ENCODE assay signal across 11 mouse cellular contexts in the genomic region with DNA sequence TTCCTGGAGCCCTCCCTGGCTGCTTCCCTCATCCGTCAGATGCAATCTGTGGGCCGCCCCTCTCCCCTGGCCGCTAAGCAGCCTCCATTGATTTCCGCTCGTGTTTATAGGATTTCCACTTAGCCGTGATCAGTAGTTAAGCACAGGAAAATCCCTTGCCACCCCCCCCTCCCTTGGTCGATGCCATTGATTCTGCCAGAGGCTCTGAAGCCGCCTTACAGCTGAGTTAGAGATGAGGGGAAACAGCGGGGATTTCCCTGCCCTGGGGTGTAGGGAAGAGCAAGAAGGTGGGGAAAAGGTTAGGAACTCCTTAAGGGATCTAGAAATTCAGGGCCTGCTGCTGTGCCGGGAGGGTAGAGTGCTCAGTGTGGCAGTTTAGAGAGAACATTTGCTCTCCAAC. TPM values are rescaled to one million over a fixed set of nuclear protein-coding genes. Genes with fewer than 3 reads are reported as not detected.
A peak's percentile ranks its signal among the peaks of the same experiment; 100 is the strongest.
DNase-seq lines count a peak whose midpoint lies in the region; ATAC-seq and TF ChIP-seq lines count a peak whose summit lies in the region.
"Had no signal": no experiment of that assay in that cellular context is flagged by ENCODE, and none has a peak within 500 bp of the region (broad histone marks: within the 10 kb centered on the region; RNA-seq: fewer than 3 reads in every experiment).

No protein-coding gene starts in this region.

- H3K4me3 ChIP-seq in forebrain, embryonic 10.5 days: no peak overlapping the region
- no peak overlapping the region for H3K4me3 ChIP-seq in forebrain, embryonic 11.5 days (ENCODE audit: low read depth, low read length)
- no peak overlapping the region for H3K4me3 ChIP-seq in kidney, postnatal 0 days (replicated peaks; ENCODE audit: low read depth, low read length)
- 0 out of 2 replicates have a peak overlapping the region, but pooled peaks have one; percentile 21 for H3K4me3 ChIP-seq in hindbrain, embryonic 10.5 days
- no peak overlapping the region for H3K4me3 ChIP-seq in midbrain, embryonic 15.5 days
- no peak overlapping the region for H3K4me3 ChIP-seq in left cerebral cortex, adult 2 months
- H3K4me3 ChIP-seq: embryonic facial prominence, embryonic 13.5 days; limb, embryonic 12.5 days had no signal

- 0 out of 2 replicates have a peak, but pooled peaks cover 3% of the 10 kb centered on the region for H3K27me3 ChIP-seq in forebrain, embryonic 10.5 days (ENCODE audit: poor library complexity, severe bottlenecking)
- H3K27me3 ChIP-seq in forebrain, embryonic 11.5 days (ENCODE audit: control insufficient read depth, insufficient read depth, low read length): no peaks in the 10 kb centered on the region
- no peaks in the 10 kb centered on the region for H3K27me3 ChIP-seq in kidney, postnatal 0 days (ENCODE audit: insufficient read depth, low read length)
- 0 out of 2 replicates have a peak, but pooled peaks cover 6% of the 10 kb centered on the region for H3K27me3 ChIP-seq in hindbrain, embryonic 10.5 days (ENCODE audit: insufficient read depth, poor library complexity, severe bottlenecking)
- no peaks in the 10 kb centered on the region for H3K27me3 ChIP-seq in midbrain, embryonic 15.5 days (replicated peaks)
- H3K27me3 ChIP-seq: embryonic facial prominence, embryonic 13.5 days had no signal

- DNase-seq in forebrain, embryonic 10.5 days (ENCODE audit: extremely low spot score, low spot score): no peak
- DNase-seq in forebrain, embryonic 11.5 days (ENCODE audit: low spot score): no peak
- DNase-seq in kidney, postnatal 0 days (ENCODE audit: low spot score): no peak
- no peak for DNase-seq in kidney, postnatal 14 days
- DNase-seq in hindbrain, embryonic 10.5 days (ENCODE audit: low spot score): no peak
- DNase-seq in cerebellum, postnatal 10 days: no peak
- no peak for DNase-seq in left cerebral cortex, adult 2 months (ENCODE audit: extremely low spot score in 1 of 2, low spot score in 2 of 2)

- intact Hi-C loops in left cerebral cortex, adult 2 months (cut with DNase I): loop anchor here (1.0 to 5.0 kb wide), 2 partner anchors 73 to 185 kb away; a partner anchor contains a TSS

- no peaks in the 10 kb centered on the region for H3K9me3 ChIP-seq in forebrain, embryonic 10.5 days
- no peaks in the 10 kb centered on the region for H3K9me3 ChIP-seq in forebrain, embryonic 11.5 days (ENCODE audit: control insufficient read depth, low read length)
- H3K9me3 ChIP-seq in kidney, postnatal 0 days (replicated peaks; ENCODE audit: low read length): no peaks in the 10 kb centered on the region
- no peaks in the 10 kb centered on the region for H3K9me3 ChIP-seq in hindbrain, embryonic 10.5 days
- H3K9me3 ChIP-seq in midbrain, embryonic 15.5 days: no peaks in the 10 kb centered on the region
- H3K9me3 ChIP-seq: embryonic facial prominence, embryonic 13.5 days; limb, embryonic 12.5 days had no signal

- H3K9ac ChIP-seq in forebrain, embryonic 11.5 days (ENCODE audit: low read length): no peak overlapping the region
- no peak overlapping the region for H3K9ac ChIP-seq in kidney, postnatal 0 days (ENCODE audit: low read depth, low read length)
- peak overlapping the region; percentile 21; the same call in 1 of the 2 replicates for H3K9ac ChIP-seq in midbrain, embryonic 15.5 days
- H3K9ac ChIP-seq: limb, embryonic 12.5 days had no signal

- 0 out of 2 replicates have a peak overlapping the region, but pooled peaks have one; percentile 51 for H3K27ac ChIP-seq in forebrain, embryonic 10.5 days
- H3K27ac ChIP-seq in forebrain, embryonic 11.5 days (ENCODE audit: low read depth, low read length): no peak overlapping the region
- H3K27ac ChIP-seq in kidney, postnatal 0 days: peak overlapping the region; percentile 75
- peak overlapping the region; percentile 64 for H3K27ac ChIP-seq in hindbrain, embryonic 10.5 days
- peak overlapping the region; percentile 22; the same call in 1 of the 2 replicates for H3K27ac ChIP-seq in midbrain, embryonic 15.5 days
- H3K27ac ChIP-seq in left cerebral cortex, adult 2 months: no peak overlapping the region
- H3K27ac ChIP-seq: embryonic facial prominence, embryonic 13.5 days; limb, embryonic 12.5 days had no signal

- no peak for TF ChIP-seq CTCF in kidney, postnatal 0 days (IDR thresholded peaks at IDR 0.05; ENCODE audit: low read depth)
- no peak for TF ChIP-seq CTCF in left cerebral cortex, adult 2 months (IDR thresholded peaks at IDR 0.05)

- H3K36me3 ChIP-seq in forebrain, embryonic 10.5 days (replicated peaks): peaks cover 34% of the 10 kb centered on the region
- no peaks in the 10 kb centered on the region; the same call in 1 of the 2 replicates for H3K36me3 ChIP-seq in forebrain, embryonic 11.5 days (ENCODE audit: control insufficient read depth, insufficient read depth, low read length)
- peaks cover 12% of the 10 kb centered on the region; the same call in 1 of the 2 replicates for H3K36me3 ChIP-seq in kidney, postnatal 0 days (ENCODE audit: insufficient read depth, low read length)
- peaks cover 50% of the 10 kb centered on the region for H3K36me3 ChIP-seq in hindbrain, embryonic 10.5 days
- 0 out of 2 replicates have a peak, but pooled peaks cover 3% of the 10 kb centered on the region for H3K36me3 ChIP-seq in midbrain, embryonic 15.5 days (replicated peaks)

- no peak overlapping the region for H3K4me2 ChIP-seq in forebrain, embryonic 11.5 days (ENCODE audit: low read depth, low read length, severe bottlenecking)
- H3K4me2 ChIP-seq in kidney, postnatal 0 days (ENCODE audit: low read length): no peak overlapping the region
- 0 out of 2 replicates have a peak overlapping the region, but pooled peaks have one; percentile 16 for H3K4me2 ChIP-seq in midbrain, embryonic 15.5 days
- H3K4me2 ChIP-seq: embryonic facial prominence, embryonic 13.5 days; limb, embryonic 12.5 days had no signal

- ATAC-seq in forebrain, embryonic 11.5 days (replicated peaks; ENCODE audit: low FRiP score): no peak
- no peak for ATAC-seq in kidney, postnatal 0 days (replicated peaks; ENCODE audit: low FRiP score, low read depth)
- ATAC-seq in midbrain, embryonic 15.5 days (replicated peaks): no peak

- WGBS in forebrain, embryonic 10.5 days: 71% methylated on average over 10 of the region's 10 CpGs
- WGBS in forebrain, embryonic 11.5 days: 68% methylated on average over 10 of the region's 10 CpGs
- WGBS in kidney, postnatal 0 days: 64% methylated on average over 10 of the region's 10 CpGs
- WGBS in hindbrain, embryonic 10.5 days: 70% methylated on average over 10 of the region's 10 CpGs
- 48% methylated on average over 10 of the region's 10 CpGs for WGBS in midbrain, embryonic 15.5 days

- peaks cover 42% of the 10 kb centered on the region for H3K4me1 ChIP-seq in forebrain, embryonic 10.5 days
- H3K4me1 ChIP-seq in forebrain, embryonic 11.5 days (replicated peaks; ENCODE audit: control insufficient read depth, insufficient read depth, low read length): peaks cover 11% of the 10 kb centered on the region
- peaks cover 16% of the 10 kb centered on the region for H3K4me1 ChIP-seq in kidney, postnatal 0 days (replicated peaks; ENCODE audit: insufficient read depth, low read length)
- H3K4me1 ChIP-seq in hindbrain, embryonic 10.5 days (replicated peaks): peaks cover 41% of the 10 kb centered on the region
- peaks cover 31% of the 10 kb centered on the region for H3K4me1 ChIP-seq in midbrain, embryonic 15.5 days

RNA-seq across cellular contexts. Expression of a gene that starts 3.1 kb away (rescaled TPM):
- 30.5 and 31.4 TPM in 2 replicates for polyA plus RNA-seq in forebrain, embryonic 10.5 days (2016; fragmentation: Nextera tagmentation; extraction: Ambion mirVana)
- polyA plus RNA-seq in forebrain, embryonic 11.5 days (2014; fragmentation: Nextera tagmentation; extraction: Ambion mirVana): 28.6 and 31.1 TPM in 2 replicates
- polyA plus RNA-seq in kidney, postnatal 0 days (2015; fragmentation: Nextera tagmentation; extraction: Ambion mirVana): 20.8 and 21.6 TPM in 2 replicates
- 24.4 and 26.1 TPM in 2 replicates for polyA plus RNA-seq in hindbrain, embryonic 10.5 days (2016; fragmentation: Nextera tagmentation; extraction: Ambion mirVana)
- 38.8 and 39.5 TPM in 2 replicates for polyA plus RNA-seq in midbrain, embryonic 15.5 days (2015; fragmentation: Nextera tagmentation; extraction: Ambion mirVana)
- total RNA-seq in left cerebral cortex, adult 2 months (2021): 10 to 100 TPM; 18.1 to 22.8 TPM

RNA-seq across cellular contexts. Expression of a gene that starts 5.5 kb away (rescaled TPM):
- 8.1 and 9.2 TPM in 2 replicates for polyA plus RNA-seq in forebrain, embryonic 10.5 days (2016; fragmentation: Nextera tagmentation; extraction: Ambion mirVana)
- polyA plus RNA-seq in forebrain, embryonic 11.5 days (2014; fragmentation: Nextera tagmentation; extraction: Ambion mirVana): 15.9 TPM in 2 replicates
- polyA plus RNA-seq in kidney, postnatal 0 days (2015; fragmentation: Nextera tagmentation; extraction: Ambion mirVana): 2.0 and 2.4 TPM in 2 replicates
- 8.8 and 17.7 TPM in 2 replicates for polyA plus RNA-seq in hindbrain, embryonic 10.5 days (2016; fragmentation: Nextera tagmentation; extraction: Ambion mirVana)
- 33.7 and 37.5 TPM in 2 replicates for polyA plus RNA-seq in midbrain, embryonic 15.5 days (2015; fragmentation: Nextera tagmentation; extraction: Ambion mirVana)
- 10 to 100 TPM; 47.0 to 61.6 TPM for total RNA-seq in left cerebral cortex, adult 2 months (2021)

RNA-seq across cellular contexts. Expression of a gene that starts 8.7 kb away (rescaled TPM):
- 16.4 and 18.5 TPM in 2 replicates for polyA plus RNA-seq in forebrain, embryonic 10.5 days (2016; fragmentation: Nextera tagmentation; extraction: Ambion mirVana)
- 13.9 and 14.8 TPM in 2 replicates for polyA plus RNA-seq in forebrain, embryonic 11.5 days (2014; fragmentation: Nextera tagmentation; extraction: Ambion mirVana)
- 15.8 and 16.8 TPM in 2 replicates for polyA plus RNA-seq in kidney, postnatal 0 days (2015; fragmentation: Nextera tagmentation; extraction: Ambion mirVana)
- polyA plus RNA-seq in hindbrain, embryonic 10.5 days (2016; fragmentation: Nextera tagmentation; extraction: Ambion mirVana): 14.5 and 16.3 TPM in 2 replicates
- 7.5 and 9.2 TPM in 2 replicates for polyA plus RNA-seq in midbrain, embryonic 15.5 days (2015; fragmentation: Nextera tagmentation; extraction: Ambion mirVana)
- 1 to 10 TPM; 7.7 to 9.5 TPM for total RNA-seq in left cerebral cortex, adult 2 months (2021)

RNA-seq across cellular contexts. Expression of a gene that starts 19.1 kb away (rescaled TPM):
- polyA plus RNA-seq in forebrain, embryonic 10.5 days (2016; fragmentation: Nextera tagmentation; extraction: Ambion mirVana): 0.31 and 0.56 TPM in 2 replicates
- 2.9 and 3.7 TPM in 2 replicates for polyA plus RNA-seq in forebrain, embryonic 11.5 days (2014; fragmentation: Nextera tagmentation; extraction: Ambion mirVana)
- 0.30 and 0.34 TPM in 2 replicates for polyA plus RNA-seq in kidney, postnatal 0 days (2015; fragmentation: Nextera tagmentation; extraction: Ambion mirVana)
- 0.75 and 1.7 TPM in 2 replicates for polyA plus RNA-seq in hindbrain, embryonic 10.5 days (2016; fragmentation: Nextera tagmentation; extraction: Ambion mirVana)
- 39.7 and 42.5 TPM in 2 replicates for polyA plus RNA-seq in midbrain, embryonic 15.5 days (2015; fragmentation: Nextera tagmentation; extraction: Ambion mirVana)
- 100 to 1,000 TPM; 300 to 347 TPM for total RNA-seq in left cerebral cortex, adult 2 months (2021)
- total RNA-seq: hematopoietic stem cell, adult 5-6 weeks had no signal

Comparison
In these comparisons a context has a peak if more than half of its experiments do, and no peak if none do; other contexts are left out.
1. H3K27ac ChIP-seq: peak in forebrain, embryonic 10.5 days (single experiment), kidney, postnatal 0 days (single experiment), hindbrain, embryonic 10.5 days (single experiment) and midbrain, embryonic 15.5 days (single experiment); none in forebrain, embryonic 11.5 days (single experiment) and left cerebral cortex, adult 2 months (single experiment).